Comparison of ENCODE assay signal across 24 mouse cellular contexts in the genomic region with DNA sequence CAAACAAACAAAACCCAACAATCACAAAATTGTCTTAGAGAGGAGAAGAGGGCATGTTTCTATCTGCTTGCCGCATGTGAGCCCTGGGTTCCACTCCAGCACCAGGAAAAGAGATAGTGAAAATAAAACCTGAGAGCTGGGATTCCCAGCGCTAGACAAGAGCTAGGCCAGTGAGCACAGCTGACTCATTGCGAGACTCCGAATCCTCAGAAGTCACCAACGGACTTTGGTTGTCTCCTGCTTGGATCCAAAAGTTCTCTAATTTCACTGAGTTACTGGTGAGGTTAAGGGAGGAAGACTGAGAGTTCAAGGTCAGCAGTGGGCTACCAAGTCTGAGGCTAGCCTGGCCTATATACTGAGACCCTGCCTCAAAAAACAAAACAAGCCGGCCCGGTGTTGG. TPM values are rescaled to one million over a fixed set of nuclear protein-coding genes. Genes with fewer than 3 reads are reported as not detected.
DNase-seq lines count a peak whose midpoint lies in the region; ATAC-seq and TF ChIP-seq lines count a peak whose summit lies in the region.
"Had no signal": no experiment of that assay in that cellular context is flagged by ENCODE, and none has a peak within 500 bp of the region (broad histone marks: within the 10 kb centered on the region; RNA-seq: fewer than 3 reads in every experiment).

No protein-coding gene starts in this region.

- no peaks in the 10 kb centered on the region for H3K9me3 ChIP-seq in CH12.LX (replicated peaks; ENCODE audit: low read length)
- no peaks in the 10 kb centered on the region for H3K9me3 ChIP-seq in forebrain, embryonic 13.5 days (replicated peaks)
- H3K9me3 ChIP-seq: embryonic facial prominence, embryonic 12.5 days; embryonic facial prominence, embryonic 15.5 days; forebrain, embryonic 15.5 days had no signal

- peak overlapping the region; percentile 26; the same call in 1 of the 2 replicates for H3K4me2 ChIP-seq in CH12.LX (ENCODE audit: insufficient read depth, low read depth, poor library complexity, severe bottlenecking)
- H3K4me2 ChIP-seq in forebrain, embryonic 13.5 days = no peak overlapping the region
- H3K4me2 ChIP-seq: embryonic facial prominence, embryonic 12.5 days; embryonic facial prominence, embryonic 15.5 days; forebrain, embryonic 15.5 days; heart, embryonic 11.5 days; hindbrain, embryonic 14.5 days had no signal

- no peak for TF ChIP-seq RAD21 in CH12.LX (IDR thresholded peaks at IDR 0.05; ENCODE audit: low read depth, low read length)

- TF ChIP-seq CTCF in CH12.LX (conservative IDR thresholded peaks at IDR 0.05 in 1 of 2, IDR thresholded peaks at IDR 0.05 in 1 of 2; ENCODE audit: low read depth in 2 of 2, low read length in 2 of 2) = no peak

- H3K79me2 ChIP-seq in CH12.LX (replicated peaks; ENCODE audit: control insufficient read depth, extremely low read depth, insufficient read depth, poor library complexity, severe bottlenecking) = no peaks in the 10 kb centered on the region

- H3K27me3 ChIP-seq in CH12.LX (replicated peaks) = no peaks in the 10 kb centered on the region
- H3K27me3 ChIP-seq in forebrain, embryonic 13.5 days = no peaks in the 10 kb centered on the region
- H3K27me3 ChIP-seq: embryonic facial prominence, embryonic 12.5 days; embryonic facial prominence, embryonic 15.5 days; forebrain, embryonic 15.5 days; Patski had no signal

- WGBS in forebrain, embryonic 13.5 days = 93% methylated on average over 7 of the region's 7 CpGs

- no peak for TF ChIP-seq POLR2A in CH12.LX (IDR thresholded peaks at IDR 0.05; ENCODE audit: low read depth, low read length)

- DNase-seq in 416B (ENCODE audit: low read depth) (peak; percentile 62), CH12.LX (ENCODE audit: extremely low read depth) (peak; percentile 28), R1 (ENCODE audit: low read depth, low spot score) (peak; percentile 58)
- peak; percentile 61 for DNase-seq in induced T-regulatory cell, adult 2 months (ENCODE audit: low read depth)
- no peak for DNase-seq in testis, postnatal 10 days (ENCODE audit: low spot score)
- DNase-seq: adrenal gland, adult 8-10 months; adrenal gland, postnatal 25 days; cerebellum, adult 18-20 months; cerebellum, adult 9-10 months; cerebellum, postnatal 25 days; gastrocnemius, postnatal 14 days; heart, adult 11 months; heart, postnatal 4 days; kidney, adult 2 months had no signal

- peak; percentile 71 for TF ChIP-seq EP300 in CH12.LX (IDR thresholded peaks at IDR 0.05; ENCODE audit: low read length)

- in situ Hi-C loops in CH12.LX (cut with MboI; ENCODE audit: low pct_ligation_motif_present, low pct_unique_long_range_greater_than_20kb, low sequenced_read_pairs) = no loop called here

- H3K9ac ChIP-seq in CH12.LX (ENCODE audit: insufficient read depth, low read depth) = no peak overlapping the region
- H3K9ac ChIP-seq in forebrain, embryonic 13.5 days = no peak overlapping the region
- H3K9ac ChIP-seq: embryonic facial prominence, embryonic 12.5 days; embryonic facial prominence, embryonic 15.5 days; forebrain, embryonic 15.5 days; hindbrain, embryonic 14.5 days had no signal

- no peak overlapping the region for H3K27ac ChIP-seq in CH12.LX (ENCODE audit: insufficient read depth, low read depth)
- H3K27ac ChIP-seq in forebrain, embryonic 13.5 days = no peak overlapping the region
- H3K27ac ChIP-seq: embryonic facial prominence, embryonic 12.5 days; embryonic facial prominence, embryonic 15.5 days; forebrain, embryonic 15.5 days; hindbrain, embryonic 14.5 days; hindbrain, postnatal 0 days had no signal

- H3K4me1 ChIP-seq in CH12.LX (ENCODE audit: control insufficient read depth in 1 of 2, insufficient read depth in 2 of 2) = peaks cover 25 to 91% of the 10 kb centered on the region in 2 experiments
- no peaks in the 10 kb centered on the region for H3K4me1 ChIP-seq in forebrain, embryonic 13.5 days
- H3K4me1 ChIP-seq: forebrain, embryonic 15.5 days had no signal

- H3K4me3 ChIP-seq in CH12.LX (replicated peaks in 1 of 3; ENCODE audit: low read depth in 2 of 3, low read length in 2 of 3, poor library complexity in 1 of 3) = no peak overlapping the region
- no peak overlapping the region for H3K4me3 ChIP-seq in forebrain, embryonic 13.5 days
- H3K4me3 ChIP-seq: embryonic facial prominence, embryonic 12.5 days; embryonic facial prominence, embryonic 15.5 days; forebrain, embryonic 15.5 days had no signal

- dilution Hi-C loops in CH12.LX (cut with MboI; ENCODE audit: extremely low pct_ligation_motif_present, extremely low pct_unique_long_range_greater_than_20kb, low sequenced_read_pairs) = no loop called here

- H3K36me3 ChIP-seq in CH12.LX (replicated peaks in 1 of 2; ENCODE audit: control insufficient read depth in 1 of 2, insufficient read depth in 1 of 2, low read length in 1 of 2) = peaks cover 11 to 14% of the 10 kb centered on the region in 2 experiments
- H3K36me3 ChIP-seq in forebrain, embryonic 13.5 days (ENCODE audit: poor library complexity, severe bottlenecking) = no peaks in the 10 kb centered on the region
- H3K36me3 ChIP-seq: embryonic facial prominence, embryonic 12.5 days; embryonic facial prominence, embryonic 15.5 days; forebrain, embryonic 15.5 days had no signal

- no peak for ATAC-seq in forebrain, embryonic 13.5 days
- ATAC-seq: activated CD4-positive, CD25-positive, alpha-beta regulatory T cell, adult 4 months; forebrain, embryonic 15.5 days; hindbrain, postnatal 0 days; intestine, postnatal 0 days; Patski had no signal

TF ChIP-seq in CH12.LX, 34 proteins besides CTCF, POLR2A, EP300 and RAD21:
- TF ChIP-seq JUND (conservative IDR thresholded peaks at IDR 0.05; ENCODE audit: low read depth, low read length) (peak; percentile 55), IRF4 (IDR thresholded peaks at IDR 0.05; ENCODE audit: low read depth, low read length) (peak; percentile 89), SIN3A (IDR thresholded peaks at IDR 0.05; ENCODE audit: low read length) (no peak), MAFK (IDR thresholded peaks at IDR 0.05; ENCODE audit: insufficient replicate concordance, low read length) (no peak), UBTF (IDR thresholded peaks at IDR 0.05; ENCODE audit: low read depth, low read length) (no peak), MAX (IDR thresholded peaks at IDR 0.05; ENCODE audit: low read length) (no peak), ETS1 (conservative IDR thresholded peaks at IDR 0.05; ENCODE audit: low read depth, low read length) (peak; percentile 13; the same call in 1 of the 2 replicates), NRF1 (IDR thresholded peaks at IDR 0.05; ENCODE audit: low read depth, low read length) (no peak), POLR2AphosphoS2 (IDR thresholded peaks at IDR 0.05; ENCODE audit: low read depth, low read length) (no peak), ZKSCAN1 (IDR thresholded peaks at IDR 0.05; ENCODE audit: borderline replicate concordance, low read depth, low read length) (no peak), JUN (IDR thresholded peaks at IDR 0.05; ENCODE audit: insufficient read depth, low read depth, low read length) (peak; percentile 45)
TF ChIP-seq in CH12.LX: peak in this region for 4.

RNA-seq across cellular contexts. Expression of a gene that starts 46.5 kb away (rescaled TPM):
- total RNA-seq in CH12.LX (2012; rRNA removed) (19.2 and 22.3 TPM in 2 replicates), CH12.LX (2014; rRNA removed) (18.4 and 20.4 TPM in 2 replicates)
- 18.9 and 19.2 TPM in 2 replicates for polyA plus RNA-seq in CH12.LX (2012; ENCODE audit: insufficient read length, low read depth)
- 12.4 and 13.7 TPM in 2 replicates for polyA plus RNA-seq in forebrain, embryonic 13.5 days (2015; fragmentation: Nextera tagmentation; extraction: Ambion mirVana)

RNA-seq across cellular contexts. Expression of a gene that starts 47.1 kb away (rescaled TPM):
- total RNA-seq in CH12.LX (2012; rRNA removed) (22.0 and 28.1 TPM in 2 replicates), CH12.LX (2014; rRNA removed) (41.2 and 50.1 TPM in 2 replicates)
- 33.1 and 35.4 TPM in 2 replicates for polyA plus RNA-seq in CH12.LX (2012; ENCODE audit: insufficient read length, low read depth)
- 0.54 and 1.0 TPM in 2 replicates for polyA plus RNA-seq in forebrain, embryonic 13.5 days (2015; fragmentation: Nextera tagmentation; extraction: Ambion mirVana)
- total RNA-seq: hindbrain, postnatal 0 days had no signal

Comparison
In these comparisons a context has a peak if more than half of its experiments do, and no peak if none do; other contexts are left out.
1. RNA of a gene that starts 47.1 kb away (polyA plus RNA-seq): 33.1 to 35.4 TPM in CH12.LX; 0.54 to 1.0 TPM in forebrain, embryonic 13.5 days; every median in the first group is over 10 times any median in the second.